Mouse (Mus musculus): ENCODE results near the gene Grik4.

DNA sequence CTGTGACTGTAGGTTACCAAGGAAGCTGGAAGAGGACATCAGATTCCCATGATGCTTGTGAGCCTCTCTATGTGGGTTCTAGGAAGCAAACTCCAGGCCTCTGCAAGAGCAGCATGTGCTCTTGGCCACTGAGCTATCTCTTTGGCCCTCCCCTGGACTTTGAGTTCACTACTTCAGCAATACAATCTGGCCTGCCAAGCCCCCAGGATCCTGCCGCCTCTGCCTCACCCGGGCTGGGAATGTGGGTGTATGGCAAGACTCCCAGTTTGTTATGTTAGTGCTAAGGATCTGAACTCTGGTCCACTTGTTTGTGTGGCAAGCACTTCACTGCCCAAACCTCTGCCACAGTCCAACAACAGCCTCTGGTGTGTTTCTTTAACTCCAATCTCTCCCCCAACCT, 193.1 kb downstream of the Grik4 start:
- TF ChIP-seq CTCF (IDR thresholded peaks at IDR 0.05; ENCODE audit: extremely low read depth, insufficient read length, insufficient replicate concordance, low read depth, low read length), result no peak
- TF ChIP-seq POLR2A (IDR thresholded peaks at IDR 0.05; ENCODE audit: low read depth, low read length), result no peak
